Mouse (Mus musculus): ENCODE measurements at regions not wholly inside any gene's neighbourhood (a gene's known extent, or its start where the extent isn't known, plus 50 kb on each side); places are given as distances from the start of the nearest gene placed in this dataset.
A peak's percentile ranks its signal among the peaks of the same experiment; 100 is the strongest.

GRCm38 (mm10) chr9:24833766-24834165, 59.7 kb upstream of the Tbx20 start:
- intact Hi-C loops (cut with DNase I), result no loop called here
- DNase-seq (ENCODE audit: low spot score in 2 of 2), result no peak

- DNase-seq (ENCODE audit: low spot score in 2 of 2), result no peak
- intact Hi-C loops (cut with DNase I), result no loop called here
Measured at GRCm38 (mm10) chr9:24848210-24848609, 74.1 kb upstream of the Tbx20 start.

- intact Hi-C loops (cut with DNase I), result no loop called here
- DNase-seq (ENCODE audit: low spot score in 2 of 2), result no peak
Measured at GRCm38 (mm10) chr9:24859459-24859858, 85.4 kb upstream of the Tbx20 start.

- intact Hi-C loops (cut with DNase I), result no loop called here
- DNase-seq (ENCODE audit: low spot score in 2 of 2), result no peak
Measured at GRCm38 (mm10) chr9:24866390-24867173, 92.5 kb upstream of the Tbx20 start.

GRCm38 (mm10) chr9:24868746-24869145, 94.6 kb upstream of the Tbx20 start:
- no peak for DNase-seq (ENCODE audit: low spot score in 2 of 2)
- intact Hi-C loops (cut with DNase I), result no loop called here

GRCm38 (mm10) chr9:24874434-24875143, 100.5 kb upstream of the Tbx20 start:
- no peak for DNase-seq (ENCODE audit: low spot score in 2 of 2)
- intact Hi-C loops (cut with DNase I), result no loop called here

GRCm38 (mm10) chr9:24878384-24879174, 104.5 kb upstream of the Tbx20 start:
- intact Hi-C loops (cut with DNase I), result no loop called here
- no peak for DNase-seq (ENCODE audit: low spot score in 2 of 2)

- intact Hi-C loops (cut with DNase I), result no loop called here
- no peak for DNase-seq (ENCODE audit: low spot score in 2 of 2)
Measured at GRCm38 (mm10) chr9:24879662-24880061, 105.6 kb upstream of the Tbx20 start.

- intact Hi-C loops (cut with DNase I), result no loop called here
- DNase-seq (ENCODE audit: low spot score in 2 of 2), result no peak
Measured at GRCm38 (mm10) chr9:24884011-24884410, 109.9 kb upstream of the Tbx20 start.

GRCm38 (mm10) chr9:24888282-24888681, 114.2 kb upstream of the Tbx20 start:
- no peak for DNase-seq (ENCODE audit: low spot score in 2 of 2)
- intact Hi-C loops (cut with DNase I), result no loop called here

GRCm38 (mm10) chr9:24896498-24897261, 122.6 kb upstream of the Tbx20 start:
- DNase-seq (ENCODE audit: low spot score in 2 of 2), result no peak
- intact Hi-C loops (cut with DNase I), result no loop called here

GRCm38 (mm10) chr9:24899206-24899928, 125.3 kb upstream of the Tbx20 start:
- intact Hi-C loops (cut with DNase I), result no loop called here
- DNase-seq (ENCODE audit: low spot score in 2 of 2), result no peak

- DNase-seq (ENCODE audit: low spot score in 2 of 2), result no peak
- intact Hi-C loops (cut with DNase I), result no loop called here
Measured at GRCm38 (mm10) chr9:24903706-24904105, 129.6 kb upstream of the Tbx20 start.

- intact Hi-C loops (cut with DNase I), result no loop called here
- peak; percentile 51 to 56 for DNase-seq (ENCODE audit: low spot score in 2 of 2)
Measured at GRCm38 (mm10) chr9:24909086-24909979, 135.2 kb upstream of the Tbx20 start.

- intact Hi-C loops (cut with DNase I), result no loop called here
- no peak for DNase-seq (ENCODE audit: low spot score in 2 of 2)
Measured at GRCm38 (mm10) chr9:24910738-24911137, 136.6 kb upstream of the Tbx20 start.

- intact Hi-C loops (cut with DNase I), result no loop called here
- no peak for DNase-seq (ENCODE audit: low spot score in 2 of 2)
Measured at GRCm38 (mm10) chr9:24920031-24920445, 145.9 kb upstream of the Tbx20 start.

GRCm38 (mm10) chr9:24922051-24922860, 148.2 kb upstream of the Tbx20 start:
- no peak for DNase-seq (ENCODE audit: low spot score in 2 of 2)
- intact Hi-C loops (cut with DNase I), result no loop called here
